Mouse (Mus musculus) kidney, embryonic 16.5 days (tissue): ENCODE results near the gene Lpin1. TPM values are rescaled to one million over a fixed set of nuclear protein-coding genes. Genes with fewer than 3 reads are reported as not detected.

Experiments
- ATAC-seq: fragments of 200-750 bp; cut with Nextera tagmentation; 2 replicates; pipeline ENCODE4 v1.8.0; 2017; ENCODE audit warnings: moderate TSS enrichment; ENCODE audit not compliant: low FRiP score, low TSS enrichment
- H3K27ac ChIP-seq: fragments of 300-500 bp; sonication (generic); 2 replicates; pipeline ENCODE4 v1.5.1; 2014; ENCODE audit warnings: low read length
- H3K27me3 ChIP-seq: fragments of 300-500 bp; sonication (generic); 2 replicates; pipeline ENCODE4 v1.6.1; 2014; ENCODE audit warnings: low read length, control low read depth, mixed read lengths; ENCODE audit not compliant: insufficient read depth
- H3K36me3 ChIP-seq: fragments of 300-500 bp; sonication (generic); 2 replicates; pipeline ENCODE4 v1.6.1; 2014; ENCODE audit warnings: low read length, control low read depth, mixed read lengths; ENCODE audit not compliant: insufficient read depth
- H3K4me1 ChIP-seq: fragments of 300-500 bp; sonication (generic); 2 replicates; pipeline ENCODE4 v1.6.1; 2014; ENCODE audit warnings: low read length, control low read depth, mixed read lengths; ENCODE audit not compliant: insufficient read depth
- H3K4me2 ChIP-seq: fragments of 300-500 bp; sonication (generic); replicated peaks from 2 replicates; pipeline ENCODE4 v1.6.1; 2014; ENCODE audit warnings: low read depth, low read length
- H3K4me3 ChIP-seq: fragments of 300-500 bp; sonication (generic); 2 replicates; pipeline ENCODE4 v1.5.1; 2014; ENCODE audit warnings: mild to moderate bottlenecking, low read length
- H3K9ac ChIP-seq: fragments of 300-500 bp; sonication (generic); replicated peaks from 2 replicates; pipeline ENCODE4 v1.6.1; 2014; ENCODE audit warnings: low read length
- H3K9me3 ChIP-seq: fragments of 300-500 bp; sonication (generic); 2 replicates; pipeline ENCODE4 v1.6.1; 2016; ENCODE audit warnings: low read length, control low read depth
- WGBS: fragments of 180-500 bp; shearing (Covaris S2); extraction: QIAGEN DNeasy Blood & Tissue Kit; methylation state at CpG from one replicate; pipeline ENCODE4 v1.1.7; 2014; 5-methylcytosine and 5-hydroxymethylcytosine counted together
- polyA plus RNA-seq: library from polyadenylated mRNA; unstranded; fragments of >200 nt; fragmentation: Nextera tagmentation; extraction: Ambion mirVana; gene quantifications from 2 replicates; pipeline ENCODE4 v1.2.1, GENCODE M21; 2015

Gene Lpin1
- polyA plus RNA-seq, 1 experiment from 2014 or later = 5.7 TPM

DNA sequence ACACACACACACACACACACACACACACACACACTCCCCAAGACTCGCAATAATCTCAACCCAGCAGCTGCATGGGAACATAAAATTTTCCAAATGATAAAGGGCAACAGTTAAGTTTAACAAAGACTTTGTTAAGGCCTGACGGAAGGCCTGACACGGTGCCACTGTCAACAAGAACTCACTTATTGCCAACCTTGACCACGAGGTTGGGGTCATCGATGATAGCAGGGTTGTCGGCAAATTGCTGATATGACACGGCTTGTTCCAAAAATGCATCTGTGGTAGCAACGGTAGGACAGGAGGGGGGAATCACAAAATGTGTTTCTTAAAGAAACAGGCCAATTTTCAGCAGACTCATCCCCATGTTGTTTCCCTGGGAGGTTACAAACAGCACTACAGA is 48.6 kb downstream of the Lpin1 start:
- H3K36me3 ChIP-seq = no peaks in the 10 kb centered on the region
- H3K27ac ChIP-seq = no peak overlapping the region
- no peak overlapping the region for H3K4me2 ChIP-seq
- no peaks in the 10 kb centered on the region for H3K9me3 ChIP-seq
- no peak overlapping the region for H3K4me3 ChIP-seq
- H3K27me3 ChIP-seq = no peaks in the 10 kb centered on the region
- WGBS = 82% methylated on average over 8 of the region's 8 CpGs
- no peak overlapping the region for H3K9ac ChIP-seq
- no peaks in the 10 kb centered on the region for H3K4me1 ChIP-seq
- no peak for ATAC-seq

- H3K27ac ChIP-seq = no peak overlapping the region
- no peak overlapping the region for H3K4me2 ChIP-seq
- no peak overlapping the region for H3K4me3 ChIP-seq
- no peaks in the 10 kb centered on the region for H3K36me3 ChIP-seq
- no peak overlapping the region for H3K9ac ChIP-seq
- H3K4me1 ChIP-seq = peaks cover 7% of the 10 kb centered on the region
- H3K9me3 ChIP-seq = no peaks in the 10 kb centered on the region
- 35% methylated on average over 4 of the region's 4 CpGs for WGBS
- H3K27me3 ChIP-seq = no peaks in the 10 kb centered on the region
- no peak for ATAC-seq
These were observed 53.5 kb downstream of the Lpin1 start for GRCm38 (mm10) chr12:16557271-16557670.

DNA sequence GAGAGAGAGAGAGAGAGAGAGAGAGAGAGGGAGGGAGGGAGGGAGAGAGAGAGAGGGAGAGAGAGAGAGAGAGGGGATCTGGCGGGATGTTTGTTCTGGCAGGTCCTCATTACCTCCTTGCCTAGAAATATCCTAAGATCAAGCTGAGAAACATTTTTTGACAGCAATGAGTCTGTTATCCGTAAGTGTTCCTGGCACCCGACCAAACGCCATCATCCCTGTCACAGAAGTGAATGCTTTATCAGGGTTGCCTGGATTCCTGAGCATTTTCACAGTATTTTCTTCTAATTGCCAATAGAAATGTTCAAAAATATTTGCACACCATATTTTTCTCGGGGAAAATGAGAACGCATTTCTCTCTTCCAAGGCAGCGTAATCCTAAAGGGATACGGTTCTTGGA is 56.6 kb downstream of the Lpin1 start:
- no peaks in the 10 kb centered on the region for H3K9me3 ChIP-seq
- H3K36me3 ChIP-seq = no peaks in the 10 kb centered on the region
- no peak overlapping the region for H3K4me2 ChIP-seq
- H3K27me3 ChIP-seq = no peaks in the 10 kb centered on the region
- ATAC-seq = no peak
- H3K4me1 ChIP-seq = peaks cover 7% of the 10 kb centered on the region
- no peak overlapping the region for H3K4me3 ChIP-seq
- WGBS = 79% methylated on average over 8 of the region's 8 CpGs
- no peak overlapping the region for H3K9ac ChIP-seq
- no peak overlapping the region for H3K27ac ChIP-seq

DNA sequence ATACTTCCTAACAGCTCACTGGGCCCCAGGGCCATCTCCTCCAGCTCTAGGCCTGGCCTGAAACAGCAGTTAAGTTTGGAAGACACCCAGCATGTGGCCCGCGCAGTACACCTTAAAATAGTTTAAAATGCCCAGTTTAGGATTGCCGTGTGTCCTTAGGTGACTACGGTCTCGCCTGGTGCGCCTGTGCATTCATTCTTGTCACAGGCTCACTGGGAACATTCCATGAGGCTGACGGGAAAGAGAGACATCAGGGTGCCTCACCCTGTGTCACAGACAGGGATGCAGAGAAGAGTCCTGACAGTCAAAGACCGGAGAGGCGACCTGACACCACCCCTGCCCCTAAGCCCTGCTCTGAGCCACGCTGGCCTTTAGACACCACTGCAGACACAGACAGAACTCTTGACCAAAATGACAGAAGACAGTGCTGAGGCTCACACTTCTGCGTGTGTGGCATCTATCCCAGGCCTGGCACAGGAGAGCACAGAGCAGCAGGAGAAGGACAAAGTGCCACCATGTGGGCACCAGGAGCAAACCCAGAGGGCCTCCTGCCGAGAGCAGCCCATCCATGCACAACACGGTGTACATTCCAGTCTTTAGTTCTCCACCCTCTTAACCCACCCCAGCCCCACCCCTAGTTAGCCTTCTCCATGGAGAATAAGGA is 58.5 kb downstream of the Lpin1 start:
- 86% methylated on average over 13 of the region's 13 CpGs for WGBS
- no peak overlapping the region for H3K9ac ChIP-seq
- no peaks in the 10 kb centered on the region for H3K27me3 ChIP-seq
- H3K9me3 ChIP-seq = no peaks in the 10 kb centered on the region
- peaks cover 7% of the 10 kb centered on the region for H3K4me1 ChIP-seq
- H3K4me3 ChIP-seq = no peak overlapping the region
- no peak overlapping the region for H3K4me2 ChIP-seq
- peaks cover 10% of the 10 kb centered on the region for H3K36me3 ChIP-seq
- H3K27ac ChIP-seq = no peak overlapping the region
- no peak for ATAC-seq

DNA sequence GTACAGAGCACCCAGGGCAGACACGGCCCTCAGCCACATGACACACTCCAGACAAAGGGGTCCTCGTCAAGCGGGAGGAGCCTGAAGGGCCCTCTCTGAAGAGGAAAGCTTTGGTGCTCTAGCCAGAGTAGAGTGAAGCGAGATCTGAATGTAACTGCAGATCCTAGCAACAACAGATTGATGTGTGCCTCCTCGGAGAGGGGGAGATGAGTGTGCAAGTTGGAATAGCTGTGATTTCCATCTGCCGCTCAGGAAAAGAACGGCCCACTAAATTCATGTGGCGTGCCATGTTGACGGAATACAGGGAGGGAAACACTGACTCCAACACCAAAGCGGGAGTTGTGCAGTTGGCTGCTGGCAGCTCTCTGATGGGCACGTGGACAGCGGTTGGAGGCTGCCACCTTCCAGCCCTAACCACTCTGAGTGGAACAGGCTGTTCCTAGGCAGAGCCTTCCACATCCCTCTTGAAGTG is 59.7 kb downstream of the Lpin1 start:
- Histone ChIP-seq H3K4me3 (no peak overlapping the region), H3K36me3 (peaks cover 13% of the 10 kb centered on the region), H3K27ac (no peak overlapping the region), H3K9ac (no peak overlapping the region), H3K9me3 (no peaks in the 10 kb centered on the region), H3K4me2 (no peak overlapping the region), H3K4me1 (peaks cover under 1% of the 10 kb centered on the region; the same call in 1 of the 2 replicates), H3K27me3 (no peaks in the 10 kb centered on the region)
- ATAC-seq = no peak
- WGBS = 61% methylated on average over 12 of the region's 12 CpGs

- WGBS = 78% methylated on average over 12 of the region's 12 CpGs
- Histone ChIP-seq H3K9me3 (no peaks in the 10 kb centered on the region), H3K36me3 (peaks cover 13% of the 10 kb centered on the region), H3K4me2 (no peak overlapping the region), H3K27ac (no peak overlapping the region), H3K27me3 (no peaks in the 10 kb centered on the region), H3K9ac (no peak overlapping the region), H3K4me3 (no peak overlapping the region), H3K4me1 (no peaks in the 10 kb centered on the region)
- ATAC-seq = no peak
These were observed 61.9 kb downstream of the Lpin1 start for GRCm38 (mm10) chr12:16548824-16549375.

DNA sequence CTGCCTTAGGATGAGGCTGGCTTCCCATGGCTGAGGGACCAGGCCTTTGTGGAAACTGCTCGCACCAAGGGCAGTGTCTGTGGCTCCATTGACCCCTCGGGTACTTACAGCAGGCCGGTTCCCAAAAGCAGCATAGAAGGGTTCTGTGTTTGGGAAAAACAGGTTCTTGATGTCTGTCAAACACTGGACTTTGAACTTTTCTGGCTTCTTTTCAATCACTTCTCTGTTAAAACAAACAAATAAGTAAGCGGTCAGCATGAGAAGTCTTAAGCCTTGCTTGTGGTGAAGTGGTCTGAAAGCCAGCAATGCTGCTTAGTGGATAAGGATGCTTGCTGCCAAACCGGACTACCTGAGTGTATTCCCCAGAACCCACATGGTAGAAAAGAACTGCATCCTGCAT is 69.2 kb downstream of the Lpin1 start:
- no peak overlapping the region for H3K27ac ChIP-seq
- H3K9me3 ChIP-seq = no peaks in the 10 kb centered on the region
- no peak overlapping the region for H3K4me2 ChIP-seq
- peaks cover 10% of the 10 kb centered on the region; the same call in 1 of the 2 replicates for H3K36me3 ChIP-seq
- no peak overlapping the region for H3K9ac ChIP-seq
- H3K27me3 ChIP-seq = no peaks in the 10 kb centered on the region
- no peaks in the 10 kb centered on the region for H3K4me1 ChIP-seq
- 89% methylated on average over 5 of the region's 5 CpGs for WGBS
- H3K4me3 ChIP-seq = no peak overlapping the region
- no peak for ATAC-seq

GRCm38 (mm10) chr12:16540712-16541111 is 70.1 kb downstream of the Lpin1 start:
- Histone ChIP-seq H3K4me2 (no peak overlapping the region), H3K4me3 (no peak overlapping the region), H3K9me3 (no peaks in the 10 kb centered on the region), H3K36me3 (peaks cover 10% of the 10 kb centered on the region; the same call in 1 of the 2 replicates), H3K27ac (no peak overlapping the region), H3K27me3 (no peaks in the 10 kb centered on the region), H3K4me1 (no peaks in the 10 kb centered on the region), H3K9ac (no peak overlapping the region)
- 85% methylated on average over 8 of the region's 8 CpGs for WGBS
- ATAC-seq = no peak

GRCm38 (mm10) chr12:16539965-16540661 is 70.7 kb downstream of the Lpin1 start:
- peaks cover 10% of the 10 kb centered on the region; the same call in 1 of the 2 replicates for H3K36me3 ChIP-seq
- no peaks in the 10 kb centered on the region for H3K27me3 ChIP-seq
- no peak overlapping the region for H3K4me3 ChIP-seq
- H3K27ac ChIP-seq = no peak overlapping the region
- H3K4me1 ChIP-seq = no peaks in the 10 kb centered on the region
- H3K9ac ChIP-seq = no peak overlapping the region
- H3K9me3 ChIP-seq = no peaks in the 10 kb centered on the region
- 81% methylated on average over 5 of the region's 5 CpGs for WGBS
- ATAC-seq = no peak
- no peak overlapping the region for H3K4me2 ChIP-seq

DNA sequence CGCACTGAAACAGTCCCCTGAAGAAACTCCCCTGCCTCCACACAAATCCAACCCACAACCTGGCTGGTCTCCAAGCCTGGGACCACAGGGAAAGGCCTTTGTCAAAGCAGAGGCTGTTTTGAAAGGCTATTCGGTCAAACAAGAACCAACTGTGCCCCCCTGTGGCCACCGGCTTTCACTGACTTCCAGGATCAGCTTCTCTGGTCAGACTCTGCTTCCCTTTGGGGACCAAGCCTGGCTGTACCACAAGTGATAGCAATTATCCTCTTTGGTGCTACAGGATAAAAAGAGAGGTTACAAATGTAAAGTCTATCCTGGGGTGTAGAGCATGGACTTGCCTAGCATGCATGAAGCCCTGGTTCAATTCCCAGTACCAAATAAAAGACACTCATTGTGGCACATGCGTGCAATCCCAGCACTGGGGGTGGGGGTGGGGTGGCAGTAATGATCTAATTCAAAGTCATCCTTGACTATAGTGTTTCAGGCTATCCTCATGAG is 77.4 kb downstream of the Lpin1 start:
- Histone ChIP-seq H3K4me2 (no peak overlapping the region), H3K36me3 (no peaks in the 10 kb centered on the region), H3K4me1 (peaks cover 6% of the 10 kb centered on the region; the same call in 1 of the 2 replicates), H3K27me3 (no peaks in the 10 kb centered on the region), H3K27ac (no peak overlapping the region), H3K4me3 (no peak overlapping the region), H3K9ac (no peak overlapping the region), H3K9me3 (no peaks in the 10 kb centered on the region)
- peak; percentile 87 for ATAC-seq
- WGBS = 28% methylated on average over 4 of the region's 4 CpGs
